Mouse (Mus musculus): ENCODE results near the gene Hnrnpll. TPM values are rescaled to one million over a fixed set of nuclear protein-coding genes. Genes with fewer than 3 reads are reported as not detected.

Gene Hnrnpll
- total and polyA plus RNA-seq, 2 experiments, result 7.7 to 26.1 TPM

GRCm38 (mm10) chr17:79981758-79982481, 80.2 kb downstream of the Hnrnpll start:
- DNase-seq (ENCODE audit: extremely low read depth, low read depth, low spot score), result no peak
- Histone ChIP-seq H3K27me3 (ENCODE audit: control insufficient read depth, insufficient read depth, low read length) (no peaks in the 10 kb centered on the region), H3K27ac (replicated peaks; ENCODE audit: insufficient read depth, low read depth, low read length) (no peak overlapping the region), H3K79me2 (ENCODE audit: control insufficient read depth, insufficient read depth, low read length) (no peaks in the 10 kb centered on the region), H3K9ac (ENCODE audit: low read depth, low read length) (no peak overlapping the region), H3K4me1 (ENCODE audit: control insufficient read depth, insufficient read depth, low read length) (no peaks in the 10 kb centered on the region), H3K36me3 (ENCODE audit: control insufficient read depth, insufficient read depth, low read length) (no peaks in the 10 kb centered on the region), H3K4me3 (ENCODE audit: insufficient read depth, low read depth, low read length) (no peak overlapping the region)
- WGBS, result 88% methylated on average over 12 of the region's 12 CpGs
- TF ChIP-seq POLR2A (IDR thresholded peaks at IDR 0.05; ENCODE audit: extremely low read depth, insufficient read depth, low read length) (no peak), CTCF (IDR thresholded peaks at IDR 0.05; ENCODE audit: low read depth, low read length) (no peak)

- Histone ChIP-seq H3K4me3 (ENCODE audit: insufficient read depth, low read depth, low read length) (no peak overlapping the region), H3K27ac (replicated peaks; ENCODE audit: insufficient read depth, low read depth, low read length) (no peak overlapping the region), H3K4me1 (ENCODE audit: control insufficient read depth, insufficient read depth, low read length) (no peaks in the 10 kb centered on the region), H3K9ac (ENCODE audit: low read depth, low read length) (no peak overlapping the region), H3K79me2 (ENCODE audit: control insufficient read depth, insufficient read depth, low read length) (no peaks in the 10 kb centered on the region), H3K27me3 (ENCODE audit: control insufficient read depth, insufficient read depth, low read length) (no peaks in the 10 kb centered on the region), H3K36me3 (ENCODE audit: control insufficient read depth, insufficient read depth, low read length) (no peaks in the 10 kb centered on the region)
- DNase-seq (ENCODE audit: extremely low read depth, low read depth, low spot score), result no peak
- 89% methylated on average over 6 of the region's 6 CpGs for WGBS
- TF ChIP-seq POLR2A (IDR thresholded peaks at IDR 0.05; ENCODE audit: extremely low read depth, insufficient read depth, low read length) (no peak), CTCF (IDR thresholded peaks at IDR 0.05; ENCODE audit: low read depth, low read length) (no peak)
Measured at GRCm38 (mm10) chr17:79981348-79981747, 80.8 kb downstream of the Hnrnpll start.

GRCm38 (mm10) chr17:79980421-79981120, 81.6 kb downstream of the Hnrnpll start:
- DNase-seq (ENCODE audit: extremely low read depth, low read depth, low spot score), result no peak
- 86% methylated on average over 10 of the region's 10 CpGs for WGBS
- no peaks in the 10 kb centered on the region for H3K27me3 ChIP-seq (ENCODE audit: control insufficient read depth, insufficient read depth, low read length)
- H3K9ac ChIP-seq (ENCODE audit: low read depth, low read length), result no peak overlapping the region
- H3K4me1 ChIP-seq (ENCODE audit: control insufficient read depth, insufficient read depth, low read length), result peaks cover 2% of the 10 kb centered on the region
- no peak overlapping the region for H3K27ac ChIP-seq (replicated peaks; ENCODE audit: insufficient read depth, low read depth, low read length)
- H3K36me3 ChIP-seq (ENCODE audit: control insufficient read depth, insufficient read depth, low read length), result no peaks in the 10 kb centered on the region
- TF ChIP-seq CTCF (IDR thresholded peaks at IDR 0.05; ENCODE audit: low read depth, low read length) (no peak), POLR2A (IDR thresholded peaks at IDR 0.05; ENCODE audit: extremely low read depth, insufficient read depth, low read length) (no peak)
- H3K4me3 ChIP-seq (ENCODE audit: insufficient read depth, low read depth, low read length), result no peak overlapping the region
- H3K79me2 ChIP-seq (ENCODE audit: control insufficient read depth, insufficient read depth, low read length), result no peaks in the 10 kb centered on the region

Other genes with a start within 250 kb of the Hnrnpll start
- 64.2 and 77.9 TPM in 2 replicates for gene Atl2, start 166.2 kb downstream of the Hnrnpll start, total RNA-seq (2014; rRNA removed)
- gene Atl2, start 166.2 kb downstream of the Hnrnpll start, polyA plus RNA-seq (2012; rRNA removed), result 25.8 and 28.2 TPM in 2 replicates
- 68.6 and 70.5 TPM in 2 replicates for gene Galm, start 65.1 kb upstream of the Hnrnpll start, total RNA-seq (2014; rRNA removed)
- gene Galm, start 65.1 kb upstream of the Hnrnpll start, polyA plus RNA-seq (2012; rRNA removed), result 81.2 and 98.5 TPM in 2 replicates
- gene Srsf7, start 145.0 kb upstream of the Hnrnpll start, total RNA-seq (2014; rRNA removed), result 20.5 and 22.3 TPM in 2 replicates
- 13.2 and 20.6 TPM in 2 replicates for gene Srsf7, start 145.0 kb upstream of the Hnrnpll start, polyA plus RNA-seq (2012; rRNA removed)
- not detected in 2 replicates for gene Ttc39d, start 145.1 kb upstream of the Hnrnpll start, total RNA-seq (2014; rRNA removed)
- not detected in 2 replicates for gene Ttc39d, start 145.1 kb upstream of the Hnrnpll start, polyA plus RNA-seq (2012; rRNA removed)
- gene Gemin6, start 162.1 kb upstream of the Hnrnpll start, total RNA-seq (2014; rRNA removed), result 4.9 and 5.9 TPM in 2 replicates
- gene Gemin6, start 162.1 kb upstream of the Hnrnpll start, polyA plus RNA-seq (2012; rRNA removed), result 2.2 and 2.3 TPM in 2 replicates
- gene Morn2, start 227.9 kb upstream of the Hnrnpll start, total RNA-seq (2014; rRNA removed), result 9.3 and 9.6 TPM in 2 replicates
- gene Morn2, start 227.9 kb upstream of the Hnrnpll start, polyA plus RNA-seq (2012; rRNA removed), result 3.0 and 4.2 TPM in 2 replicates
- gene Dhx57, start 228.1 kb upstream of the Hnrnpll start, total RNA-seq (2014; rRNA removed), result 6.7 and 9.3 TPM in 2 replicates
- 2.6 and 3.7 TPM in 2 replicates for gene Dhx57, start 228.1 kb upstream of the Hnrnpll start, polyA plus RNA-seq (2012; rRNA removed)
- not detected in 2 replicates for gene Arhgef33, start 245.1 kb upstream of the Hnrnpll start, total RNA-seq (2014; rRNA removed)
- gene Arhgef33, start 245.1 kb upstream of the Hnrnpll start, polyA plus RNA-seq (2012; rRNA removed), result not detected in 2 replicates

Measured in liver, adult 2 months (tissue).